Mouse (Mus musculus): ENCODE data around the gene Pak4. TPM values are rescaled to one million over a fixed set of nuclear protein-coding genes. Genes with fewer than 3 reads are reported as not detected.

Gene Pak4
- total and polyA plus RNA-seq, 3 experiments = 9.3 to 26.6 TPM; not detected in 1

GRCm38 (mm10) chr7:28595751-28596435, 2.1 kb downstream of the Pak4 start:
- Histone ChIP-seq H3K27ac (ENCODE audit: control insufficient read depth, low read depth, low read length) (no peak overlapping the region), H3K9ac (ENCODE audit: control insufficient read depth, low read depth, low read length, poor library complexity, severe bottlenecking) (no peak overlapping the region), H3K27me3 (ENCODE audit: control insufficient read depth in 1 of 2, insufficient read depth in 2 of 2, low read length in 2 of 2) (no peaks in the 10 kb centered on the region), H3K79me2 (ENCODE audit: control insufficient read depth, insufficient read depth, low read length, poor library complexity) (peaks cover 17% of the 10 kb centered on the region), H3K4me1 (ENCODE audit: control insufficient read depth in 1 of 2, insufficient read depth in 2 of 2, low read length in 2 of 2) (peaks cover 7 to 10% of the 10 kb centered on the region in 2 experiments), H3K4me3 (ENCODE audit: control insufficient read depth in 1 of 2, insufficient read depth in 1 of 2, low read depth in 2 of 2, low read length in 2 of 2) (no peak overlapping the region), H3K9me3 (replicated peaks; ENCODE audit: insufficient read depth, low read length) (no peaks in the 10 kb centered on the region), H3K36me3 (ENCODE audit: control insufficient read depth in 1 of 2, insufficient read depth in 2 of 2, low read length in 2 of 2) (peaks cover 0 to 9% of the 10 kb centered on the region in 2 experiments; a peak in 2 of 4 replicates)
- no peak for DNase-seq (ENCODE audit: low read depth, low spot score)
- TF ChIP-seq RAD21 (IDR thresholded peaks at IDR 0.05; ENCODE audit: low read depth, low read length) = no peak
- TF ChIP-seq TCF12 (IDR thresholded peaks at IDR 0.05; ENCODE audit: low read depth, low read length) = no peak
- no peak for TF ChIP-seq NELFE (IDR thresholded peaks at IDR 0.05; ENCODE audit: low read depth, low read length)
- no peak for TF ChIP-seq EP300 (IDR thresholded peaks at IDR 0.05; ENCODE audit: low read depth in 1 of 2, low read length in 2 of 2)
- TF ChIP-seq BHLHE40 (IDR thresholded peaks at IDR 0.05; ENCODE audit: borderline replicate concordance, low read depth, low read length) = no peak
- no peak for TF ChIP-seq GATA1 (IDR thresholded peaks at IDR 0.05; ENCODE audit: low read depth, low read length)
- TF ChIP-seq SMC3 (IDR thresholded peaks at IDR 0.05; ENCODE audit: low read depth, low read length) = no peak
- TF ChIP-seq ZNF384 (IDR thresholded peaks at IDR 0.05; ENCODE audit: low read depth, low read length) = no peak
- TF ChIP-seq RCOR1 (IDR thresholded peaks at IDR 0.05; ENCODE audit: low read depth, low read length) = no peak
- TF ChIP-seq CHD2 (IDR thresholded peaks at IDR 0.05; ENCODE audit: low read length) = no peak
- no peak for TF ChIP-seq USF2 (IDR thresholded peaks at IDR 0.05; ENCODE audit: borderline replicate concordance in 1 of 2, insufficient read depth in 1 of 2, low read depth in 1 of 2, low read length in 2 of 2)
- TF ChIP-seq USF1 (IDR thresholded peaks at IDR 0.05; ENCODE audit: low read depth, low read length) = no peak
- TF ChIP-seq ZKSCAN1 (IDR thresholded peaks at IDR 0.05; ENCODE audit: low read depth, low read length) = no peak
- no peak for TF ChIP-seq SIN3A (IDR thresholded peaks at IDR 0.05; ENCODE audit: low read length)

- peaks cover 0 to 6% of the 10 kb centered on the region in 2 experiments; a peak in 2 of 4 replicates for H3K36me3 ChIP-seq (ENCODE audit: control insufficient read depth in 1 of 2, insufficient read depth in 2 of 2, low read length in 2 of 2)
- no peak overlapping the region for H3K9ac ChIP-seq (ENCODE audit: control insufficient read depth, low read depth, low read length, poor library complexity, severe bottlenecking)
- no peaks in the 10 kb centered on the region for H3K9me3 ChIP-seq (replicated peaks; ENCODE audit: insufficient read depth, low read length)
- no peak for DNase-seq (ENCODE audit: low read depth, low spot score)
- H3K4me1 ChIP-seq (ENCODE audit: control insufficient read depth in 1 of 2, insufficient read depth in 2 of 2, low read length in 2 of 2) = peaks cover 7 to 10% of the 10 kb centered on the region in 2 experiments
- H3K27ac ChIP-seq (ENCODE audit: control insufficient read depth, low read depth, low read length) = no peak overlapping the region
- no peak overlapping the region for H3K4me3 ChIP-seq (ENCODE audit: control insufficient read depth in 1 of 2, insufficient read depth in 1 of 2, low read depth in 2 of 2, low read length in 2 of 2)
- TF ChIP-seq ZNF384 (IDR thresholded peaks at IDR 0.05; ENCODE audit: low read depth, low read length) = no peak
- no peak for TF ChIP-seq MAZ (IDR thresholded peaks at IDR 0.05; ENCODE audit: low read depth, low read length)
- TF ChIP-seq MAFK (IDR thresholded peaks at IDR 0.05; ENCODE audit: borderline replicate concordance, low read depth, low read length) = no peak
- TF ChIP-seq BHLHE40 (IDR thresholded peaks at IDR 0.05; ENCODE audit: borderline replicate concordance, low read depth, low read length) = no peak
- no peak for TF ChIP-seq KAT2A (conservative IDR thresholded peaks at IDR 0.05; ENCODE audit: low read depth, low read length)
- no peak for TF ChIP-seq RCOR1 (IDR thresholded peaks at IDR 0.05; ENCODE audit: low read depth, low read length)
- no peak for TF ChIP-seq POLR2AphosphoS2 (IDR thresholded peaks at IDR 0.05; ENCODE audit: low read length)
- TF ChIP-seq MYB (IDR thresholded peaks at IDR 0.05; ENCODE audit: low read depth, low read length) = no peak
- TF ChIP-seq TAL1 (IDR thresholded peaks at IDR 0.05; ENCODE audit: low read length) = no peak
- TF ChIP-seq GATA1 (IDR thresholded peaks at IDR 0.05; ENCODE audit: low read depth, low read length) = no peak
- no peak for TF ChIP-seq ZC3H11A (IDR thresholded peaks at IDR 0.05; ENCODE audit: low read depth, low read length)
- no peak for TF ChIP-seq ZMIZ1 (IDR thresholded peaks at IDR 0.05; ENCODE audit: low read depth, low read length)
- no peak for TF ChIP-seq CHD2 (IDR thresholded peaks at IDR 0.05; ENCODE audit: low read length)
- no peak for TF ChIP-seq HCFC1 (IDR thresholded peaks at IDR 0.05; ENCODE audit: low read depth, low read length)
- H3K27me3 ChIP-seq (ENCODE audit: control insufficient read depth in 1 of 2, insufficient read depth in 2 of 2, low read length in 2 of 2) = no peaks in the 10 kb centered on the region
- peaks cover 17% of the 10 kb centered on the region for H3K79me2 ChIP-seq (ENCODE audit: control insufficient read depth, insufficient read depth, low read length, poor library complexity)
Measured at GRCm38 (mm10) chr7:28593206-28594111, 4.5 kb downstream of the Pak4 start.
